Mouse (Mus musculus) embryonic facial prominence, embryonic 12.5 days (tissue): ENCODE data around the gene Asb5. TPM values are rescaled to one million over a fixed set of nuclear protein-coding genes. Genes with fewer than 3 reads are reported as not detected.
"Not testable (repeated sequence)": the region's sequence is repeated elsewhere in the genome, so short reads cannot be mapped to it uniquely, and the experiment has no call there.

Source experiments
- ATAC-seq: fragments of 200-750 bp; cut with Nextera tagmentation; 2 replicates; pipeline ENCODE4 v1.8.0; 2017; ENCODE audit not compliant: insufficient number of reproducible peaks, insufficient read depth, low FRiP score, low TSS enrichment
- H3K27ac ChIP-seq: fragments of 300-500 bp; sonication (generic); 2 replicates; pipeline ENCODE4 v1.5.1; 2016; ENCODE audit warnings: mild to moderate bottlenecking
- H3K27me3 ChIP-seq: fragments of 300-500 bp; sonication (generic); 2 replicates; pipeline ENCODE4 v1.6.1; 2016; ENCODE audit warnings: mild to moderate bottlenecking, moderate library complexity
- H3K36me3 ChIP-seq: fragments of 300-500 bp; sonication (generic); 2 replicates; pipeline ENCODE4 v1.6.1; 2016; ENCODE audit warnings: mild to moderate bottlenecking
- H3K4me1 ChIP-seq: fragments of 300-500 bp; sonication (generic); 2 replicates; pipeline ENCODE4 v1.6.1; 2016
- H3K4me2 ChIP-seq: fragments of 300-500 bp; sonication (generic); replicated peaks from 2 replicates; pipeline ENCODE4 v1.6.1; 2016; ENCODE audit warnings: mild to moderate bottlenecking, moderate library complexity
- H3K4me3 ChIP-seq: fragments of 300-500 bp; sonication (generic); 2 replicates; pipeline ENCODE4 v1.5.1; 2016; ENCODE audit warnings: mild to moderate bottlenecking
- H3K9ac ChIP-seq: fragments of 300-500 bp; sonication (generic); 2 replicates; pipeline ENCODE4 v1.6.1; 2016; ENCODE audit warnings: mild to moderate bottlenecking, moderate library complexity
- H3K9me3 ChIP-seq: fragments of 300-500 bp; sonication (generic); 2 replicates; pipeline ENCODE4 v1.6.1; 2016; ENCODE audit warnings: mild to moderate bottlenecking, moderate library complexity
- WGBS: fragments of 180-500 bp; shearing (Covaris S2); methylation state at CpG from one replicate; pipeline ENCODE4 v1.1.7; 2016; 5-methylcytosine and 5-hydroxymethylcytosine counted together
- polyA plus RNA-seq: library from polyadenylated mRNA; unstranded; fragments of >200 nt; fragmentation: Nextera tagmentation; extraction: Ambion mirVana; gene quantifications from 2 replicates; pipeline ENCODE4 v1.2.1, GENCODE M21; 2016

Gene Asb5
- polyA plus RNA-seq, 1 experiment from 2014 or later, result 7.5 TPM

GRCm38 (mm10) chr8:54596051-54596450 lies 66.7 kb downstream of the Asb5 start:
- H3K4me1 ChIP-seq, result no peaks in the 10 kb centered on the region
- no peak overlapping the region for H3K27ac ChIP-seq
- WGBS, result 50% methylated on average over 2 of the region's 2 CpGs
- no peak overlapping the region for H3K9ac ChIP-seq
- H3K4me2 ChIP-seq, result no peak overlapping the region
- ATAC-seq, result no peak
- H3K27me3 ChIP-seq, result no peaks in the 10 kb centered on the region
- no peak overlapping the region for H3K4me3 ChIP-seq
- H3K36me3 ChIP-seq, result no peaks in the 10 kb centered on the region
- no peaks in the 10 kb centered on the region for H3K9me3 ChIP-seq

DNA sequence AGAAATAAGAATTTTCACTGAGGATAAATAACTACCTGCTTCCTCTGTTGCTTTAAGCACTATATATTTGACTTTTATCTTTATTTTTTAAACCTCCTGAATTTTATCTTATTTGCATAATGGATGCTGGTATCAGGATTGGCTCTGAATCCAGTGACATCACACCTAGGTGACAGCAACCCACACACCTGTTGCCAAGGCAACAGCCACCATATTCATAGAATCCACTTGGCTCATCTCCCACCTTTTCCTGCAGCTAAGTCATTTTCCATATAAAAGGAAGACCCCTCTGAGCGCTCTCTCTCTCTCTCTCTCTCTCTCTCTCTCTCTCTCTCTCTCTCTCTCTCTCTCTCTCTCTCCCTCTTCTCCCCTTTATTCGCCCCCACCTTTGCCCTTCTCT lies 67.6 kb downstream of the Asb5 start:
- WGBS, result 80% methylated on average over 2 of the region's 2 CpGs
- Histone ChIP-seq H3K4me2 (no peak overlapping the region), H3K4me1 (no peaks in the 10 kb centered on the region), H3K27me3 (no peaks in the 10 kb centered on the region), H3K27ac (no peak overlapping the region), H3K4me3 (no peak overlapping the region), H3K9ac (no peak overlapping the region), H3K36me3 (no peaks in the 10 kb centered on the region), H3K9me3 (no peaks in the 10 kb centered on the region)
- no peak for ATAC-seq

- 84% methylated on average over 2 of the region's 2 CpGs for WGBS
- H3K4me1 ChIP-seq, result no peaks in the 10 kb centered on the region
- no peak overlapping the region for H3K4me2 ChIP-seq
- H3K27ac ChIP-seq, result no peak overlapping the region
- no peak overlapping the region for H3K4me3 ChIP-seq
- no peaks in the 10 kb centered on the region for H3K9me3 ChIP-seq
- no peaks in the 10 kb centered on the region for H3K36me3 ChIP-seq
- no peaks in the 10 kb centered on the region for H3K27me3 ChIP-seq
- no peak overlapping the region for H3K9ac ChIP-seq
- no peak for ATAC-seq
Measured at GRCm38 (mm10) chr8:54597386-54597785, 68.0 kb downstream of the Asb5 start.

DNA sequence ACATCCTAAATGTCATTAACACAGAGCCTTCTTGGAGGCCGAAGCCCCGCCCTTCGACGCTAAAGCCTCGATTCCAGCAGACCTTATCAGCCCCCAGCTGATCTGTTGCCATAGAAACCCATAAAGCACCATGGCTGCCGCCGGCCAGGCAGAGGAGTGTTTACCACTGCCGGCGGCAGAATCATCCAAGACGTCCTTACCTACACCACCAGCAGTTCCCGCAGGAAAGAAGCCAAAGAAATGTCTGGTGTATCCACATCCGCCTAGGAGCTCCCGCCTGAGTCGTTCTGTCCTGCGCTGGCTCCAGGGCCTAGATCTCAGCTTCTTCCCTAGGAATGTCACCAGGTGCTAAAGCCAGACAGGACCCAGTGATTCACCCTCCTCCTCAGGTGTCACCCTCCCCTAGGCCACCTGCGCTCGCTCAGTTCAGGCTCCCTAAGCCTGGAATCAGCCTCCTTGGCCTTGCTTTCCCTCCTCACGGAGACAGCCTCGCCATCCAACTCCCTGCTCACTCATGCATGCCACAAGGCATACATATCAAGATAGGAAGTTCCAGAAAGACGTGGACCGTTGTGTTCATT lies 71.4 kb downstream of the Asb5 start, which contains the start of gene Spata4:
Gene Spata4, plus strand, starts transcription at position 111 of the 581 bp plus-strand sequence.
- Histone ChIP-seq H3K9ac (0 out of 2 replicates have a peak within 1 kb of the TSS, but pooled peaks have one; percentile 1), H3K9me3 (no peaks in the 10 kb centered on the region), H3K4me2 (peak within 1 kb of the TSS; percentile 54), H3K27ac (no peak within 1 kb of the TSS), H3K36me3 (no peaks in the 10 kb centered on the region), H3K4me3 (peak within 1 kb of the TSS; percentile 23), H3K4me1 (no peaks in the 10 kb centered on the region), H3K27me3 (no peaks in the 10 kb centered on the region)
- 8% methylated on average over 21 of the region's 21 CpGs for WGBS
- 0 out of 2 replicates have a peak, but pooled peaks have one; percentile 72 for ATAC-seq

- Histone ChIP-seq H3K9me3 (no peaks in the 10 kb centered on the region), H3K9ac (no peak overlapping the region), H3K27me3 (no peaks in the 10 kb centered on the region), H3K4me1 (no peaks in the 10 kb centered on the region), H3K27ac (no peak overlapping the region), H3K4me3 (no peak overlapping the region), H3K36me3 (no peaks in the 10 kb centered on the region), H3K4me2 (no peak overlapping the region)
- WGBS, result 69% methylated on average over 4 of the region's 4 CpGs
- ATAC-seq, result no peak
Measured at GRCm38 (mm10) chr8:54603440-54603839, 74.1 kb downstream of the Asb5 start.

GRCm38 (mm10) chr8:54609336-54609735 lies 80.0 kb downstream of the Asb5 start:
- H3K4me2 ChIP-seq, result no peak overlapping the region
- no peak overlapping the region for H3K4me3 ChIP-seq
- H3K9me3 ChIP-seq, result no peaks in the 10 kb centered on the region
- H3K27me3 ChIP-seq, result no peaks in the 10 kb centered on the region
- ATAC-seq, result no peak
- 86% methylated on average over 2 of the region's 2 CpGs for WGBS
- H3K4me1 ChIP-seq, result no peaks in the 10 kb centered on the region
- no peaks in the 10 kb centered on the region for H3K36me3 ChIP-seq
- H3K27ac ChIP-seq, result no peak overlapping the region
- H3K9ac ChIP-seq, result no peak overlapping the region

GRCm38 (mm10) chr8:54610238-54610637 lies 80.9 kb downstream of the Asb5 start:
- no peaks in the 10 kb centered on the region for H3K27me3 ChIP-seq
- H3K4me3 ChIP-seq, result no peak overlapping the region
- no peak for ATAC-seq
- H3K36me3 ChIP-seq, result no peaks in the 10 kb centered on the region
- 57% methylated on average over 4 of the region's 4 CpGs for WGBS
- no peaks in the 10 kb centered on the region for H3K9me3 ChIP-seq
- H3K9ac ChIP-seq, result no peak overlapping the region
- H3K27ac ChIP-seq, result no peak overlapping the region
- H3K4me2 ChIP-seq, result no peak overlapping the region
- no peaks in the 10 kb centered on the region for H3K4me1 ChIP-seq

DNA sequence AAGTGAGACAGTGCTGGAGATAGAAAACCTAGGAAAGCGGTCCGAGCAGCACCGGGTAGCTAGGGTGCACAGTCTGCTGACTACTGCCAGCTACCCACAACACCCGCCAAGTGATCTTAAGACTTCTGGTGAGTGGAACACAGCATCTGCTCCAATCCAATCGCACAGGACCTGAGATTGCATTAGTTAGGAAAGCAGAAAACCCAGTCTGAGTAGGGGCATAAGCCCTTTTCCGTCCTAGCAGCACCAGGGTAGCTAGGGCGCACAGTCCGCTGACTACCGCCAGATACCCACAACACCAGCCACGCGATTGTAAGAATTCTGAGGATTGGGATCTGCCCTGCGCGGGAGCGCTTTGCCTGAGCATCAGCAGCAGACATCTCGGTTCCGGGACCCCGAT lies 87.3 kb downstream of the Asb5 start:
- H3K4me2 ChIP-seq, H3K4me3 ChIP-seq, H3K27me3 ChIP-seq, H3K4me1 ChIP-seq, H3K9ac ChIP-seq, H3K27ac ChIP-seq, ATAC-seq, H3K36me3 ChIP-seq, H3K9me3 ChIP-seq: not testable (repeated sequence)
- 88% methylated on average over 17 of the region's 17 CpGs for WGBS

Other genes starting within 250 kb of the Asb5 start
- 85.1 and 93.6 TPM in 2 replicates for gene Spcs3, start 418 bp downstream of the Asb5 start, polyA plus RNA-seq
- gene Spata4, start 71.2 kb downstream of the Asb5 start, polyA plus RNA-seq, result not detected in 2 replicates